Mouse (Mus musculus): ENCODE results near the gene Tcp11x2. TPM values are rescaled to one million over a fixed set of nuclear protein-coding genes. Genes with fewer than 3 reads are reported as not detected.

Gene Tcp11x2
- polyA plus RNA-seq, 1 experiment from 2014 or later, result not detected

Other genes with a start within 250 kb of the Tcp11x2 start
- gene AV320801, start 199.2 kb downstream of the Tcp11x2 start, polyA plus RNA-seq (2016; fragmentation: Nextera tagmentation; extraction: Ambion mirVana), result not detected in 2 replicates
- 0.14 TPM in 1 of 2 replicates, not detected in the other for gene Nxf7, start 95.0 kb downstream of the Tcp11x2 start, polyA plus RNA-seq (2016; fragmentation: Nextera tagmentation; extraction: Ambion mirVana)
- not detected in 2 replicates for gene Prame, start 66.1 kb downstream of the Tcp11x2 start, polyA plus RNA-seq (2016; fragmentation: Nextera tagmentation; extraction: Ambion mirVana)
- gene Tmsb15a, start 31.5 kb upstream of the Tcp11x2 start, polyA plus RNA-seq (2016; fragmentation: Nextera tagmentation; extraction: Ambion mirVana), result not detected in 2 replicates
- 9.0 and 9.3 TPM in 2 replicates for gene Armcx5, start 48.9 kb upstream of the Tcp11x2 start, polyA plus RNA-seq (2016; fragmentation: Nextera tagmentation; extraction: Ambion mirVana)
- 48.0 and 66.6 TPM in 2 replicates for gene Gprasp1, start 48.9 kb upstream of the Tcp11x2 start, polyA plus RNA-seq (2016; fragmentation: Nextera tagmentation; extraction: Ambion mirVana)
- 46.6 and 54.3 TPM in 2 replicates for gene Bhlhb9, start 103.8 kb upstream of the Tcp11x2 start, polyA plus RNA-seq (2016; fragmentation: Nextera tagmentation; extraction: Ambion mirVana)
- 25.8 and 42.4 TPM in 2 replicates for gene Gprasp2, start 145.2 kb upstream of the Tcp11x2 start, polyA plus RNA-seq (2016; fragmentation: Nextera tagmentation; extraction: Ambion mirVana)